Mouse (Mus musculus): Measurements from ENCODE around the gene Tm7sf2.

Tm7sf2 gene

DNA sequence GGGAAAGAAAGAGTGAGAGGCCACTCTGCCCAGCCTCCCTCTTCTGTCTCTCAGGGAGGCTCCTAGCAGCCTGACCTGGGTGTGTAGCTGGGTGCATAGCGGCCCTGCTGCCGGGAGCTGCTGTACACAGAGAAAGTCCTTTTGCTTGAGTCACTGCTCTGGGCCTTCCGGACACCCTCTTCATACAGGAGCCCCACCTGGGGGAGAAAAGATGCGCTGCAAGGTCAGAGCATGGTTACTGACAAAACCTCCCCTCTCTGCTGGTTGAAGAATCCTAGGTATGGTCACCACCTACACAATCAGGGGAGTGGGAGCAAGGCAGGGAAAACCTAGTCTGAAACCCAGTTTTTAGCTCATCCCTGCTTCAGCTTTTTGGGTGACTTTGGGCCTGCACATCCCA, 778 bp upstream of the Tm7sf2 start:
- no peak for DNase-seq

DNA sequence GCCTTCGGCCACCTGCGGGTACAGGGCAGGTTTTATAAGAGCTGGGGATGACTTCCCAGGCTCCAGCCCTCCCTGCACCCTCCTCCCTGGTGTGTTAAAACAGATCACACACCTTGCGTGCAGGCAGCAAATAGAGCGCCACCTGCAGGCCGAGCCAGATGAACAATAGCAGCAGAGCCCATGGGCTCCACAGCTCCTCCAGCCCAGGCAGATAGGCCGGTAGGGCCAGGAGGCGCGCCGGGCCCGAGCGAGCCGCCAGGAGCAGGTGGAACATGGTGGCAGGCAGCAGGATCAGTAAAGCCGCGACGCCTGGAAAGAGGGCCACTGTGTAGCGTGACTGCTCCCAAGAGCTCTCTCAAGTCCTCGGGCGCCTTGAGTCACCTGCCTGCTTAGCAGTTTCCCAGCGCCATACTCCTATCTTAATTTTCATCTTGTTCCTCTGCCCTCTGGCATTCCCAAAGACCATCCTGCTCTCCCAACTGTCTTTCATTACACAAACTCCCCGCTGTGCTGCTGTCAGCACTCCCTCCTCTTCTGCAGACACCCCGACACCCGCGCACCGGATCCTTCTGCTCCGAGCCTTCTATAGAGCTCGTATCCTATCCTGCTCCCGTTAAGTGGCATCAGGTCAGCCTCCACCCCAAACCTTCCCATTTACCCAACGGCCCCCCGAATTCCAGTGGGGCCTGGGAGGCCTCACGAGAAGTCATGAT, 1.0 kb downstream of the Tm7sf2 start:
- DNase-seq, result peak; percentile 92

DNA sequence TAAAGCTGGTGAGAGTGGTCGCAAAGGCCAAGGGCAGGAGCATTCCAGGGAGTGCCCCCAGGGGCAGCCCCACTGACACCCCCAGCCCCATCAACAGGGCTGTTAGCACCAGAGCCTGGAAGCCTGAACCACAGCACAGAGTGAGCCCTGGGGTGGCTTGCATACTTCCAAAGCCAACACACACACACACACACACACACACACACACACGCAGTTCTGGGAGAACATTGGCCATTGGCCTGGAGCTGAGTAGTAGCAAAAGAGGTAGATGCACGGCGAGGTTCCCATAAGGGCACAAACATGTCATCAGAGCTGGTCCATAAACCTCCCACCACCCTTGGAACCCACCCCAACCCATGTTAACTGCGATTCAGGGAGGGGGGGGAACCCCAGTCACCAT, 1.6 kb downstream of the Tm7sf2 start:
- DNase-seq, result no peak

DNA sequence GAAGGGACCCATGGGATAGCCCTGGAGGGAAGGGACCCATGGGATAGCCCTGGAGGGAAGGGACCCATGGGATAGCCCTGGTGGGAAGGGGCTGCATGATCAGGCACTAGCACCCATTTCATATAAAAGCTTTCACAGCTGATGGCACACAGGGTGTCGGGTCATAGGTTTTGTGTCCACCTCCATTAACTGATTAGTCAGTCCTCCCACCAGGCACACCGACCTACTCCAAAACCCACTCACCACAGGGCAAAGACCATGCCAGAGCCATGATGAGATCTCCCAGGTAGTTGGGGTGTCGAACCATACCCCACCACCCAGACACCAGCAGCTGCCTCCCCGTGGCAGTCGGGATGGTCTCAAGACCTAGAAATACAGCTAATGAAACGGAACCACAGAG, 5.1 kb downstream of the Tm7sf2 start:
- DNase-seq, result no peak

DNA sequence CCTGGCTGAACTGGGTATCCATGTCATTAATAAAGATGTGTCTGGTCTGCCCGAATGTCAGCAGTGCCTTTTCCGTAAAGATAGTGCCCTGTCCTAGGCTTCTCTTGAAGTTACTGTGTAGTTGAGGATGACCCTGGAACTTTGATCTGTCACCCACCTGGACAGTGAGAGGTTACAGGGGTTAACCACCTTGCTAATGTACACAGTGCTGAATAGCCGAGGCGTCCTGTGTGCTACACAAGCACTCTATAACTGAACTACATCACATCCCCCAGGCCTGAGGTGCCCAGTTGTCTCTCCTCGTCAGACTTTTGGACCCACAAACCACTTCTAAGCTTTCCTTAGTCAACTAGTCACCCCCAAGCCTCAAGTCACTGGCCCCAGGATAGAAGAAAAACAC, 5.8 kb downstream of the Tm7sf2 start:
- no peak for DNase-seq

DNA sequence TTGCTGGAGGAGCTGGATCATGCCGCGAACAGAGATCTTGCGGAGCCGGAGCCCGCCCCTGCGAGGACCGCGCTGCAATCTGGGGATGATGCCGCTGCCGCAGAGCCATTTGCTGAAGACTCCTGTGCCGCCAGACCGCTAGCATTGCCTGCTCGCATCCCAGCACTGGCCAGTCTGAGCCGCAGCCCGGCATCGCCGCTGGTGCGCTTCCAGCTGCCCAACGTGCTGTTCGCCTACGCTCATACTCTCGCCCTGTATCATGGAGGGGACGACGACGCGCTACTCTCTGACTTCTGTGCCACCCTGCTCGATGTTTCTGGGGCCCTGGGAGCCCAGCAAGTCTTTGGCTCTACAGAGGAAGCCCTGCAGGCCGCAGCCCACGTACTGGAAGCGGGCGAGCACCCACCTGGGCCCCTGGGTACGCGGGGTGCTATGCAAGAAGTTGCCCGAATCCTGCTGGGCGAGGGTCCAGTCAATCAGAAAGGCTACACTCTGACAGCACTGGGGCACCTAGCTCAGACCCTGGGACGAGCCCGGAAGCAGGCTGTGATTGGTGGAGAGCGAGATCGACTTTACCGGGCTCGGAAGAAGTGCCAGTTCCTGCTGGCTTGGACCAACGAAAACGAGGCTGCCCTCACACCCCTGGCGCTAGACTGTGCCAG, 6.4 kb downstream of the Tm7sf2 start:
- DNase-seq, result peak; percentile 60

DNA sequence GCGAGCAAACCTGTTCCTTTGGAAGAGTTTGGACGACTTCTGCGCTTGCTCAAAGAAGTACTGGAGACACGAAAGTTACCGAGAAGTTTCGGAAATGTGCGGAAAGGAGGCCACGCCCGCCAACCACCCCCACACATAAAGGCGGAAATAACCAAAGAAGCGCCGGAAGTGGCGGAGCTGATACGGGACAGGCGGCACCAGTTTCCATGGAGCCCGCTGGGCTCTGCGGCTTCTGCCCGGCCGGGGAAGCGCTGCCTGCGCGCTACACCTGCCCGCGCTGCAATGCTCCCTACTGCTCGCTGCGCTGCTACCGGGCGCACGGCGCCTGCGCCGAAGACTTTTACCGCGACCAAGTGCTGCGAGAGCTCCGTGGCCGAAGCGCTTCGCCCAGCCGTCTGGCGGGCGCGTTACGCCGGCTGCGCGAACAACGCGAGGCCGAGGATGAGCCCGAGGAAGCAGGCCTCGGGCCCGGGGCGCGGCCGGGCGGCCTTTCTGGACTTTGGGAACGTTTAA, 7.1 kb downstream of the Tm7sf2 start, which contains the start of gene Znhit2:
Gene Znhit2 (plus strand): TSS at position 172 of the 513 bp plus-strand sequence.
- DNase-seq, result peak; percentile 88

DNA sequence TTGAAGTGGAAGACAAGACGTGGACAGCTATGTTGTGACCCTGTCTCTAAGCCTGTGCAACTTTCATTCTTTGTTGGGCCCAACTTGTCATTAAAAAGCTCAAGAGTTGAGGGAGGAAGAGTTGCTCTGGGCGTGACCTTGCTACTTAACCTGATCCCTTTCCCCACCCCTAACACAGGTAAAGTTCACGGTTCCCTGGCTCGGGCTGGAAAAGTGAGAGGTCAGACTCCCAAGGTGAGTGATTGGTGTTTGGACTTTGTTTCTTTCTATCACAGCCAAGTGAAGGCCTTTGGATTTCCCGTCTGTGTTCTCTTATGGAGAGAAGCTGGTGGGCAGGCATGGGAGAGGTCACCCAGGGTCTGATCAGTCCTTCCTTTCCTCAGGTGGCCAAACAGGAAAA, 9.2 kb downstream of the Tm7sf2 start:
- DNase-seq, result no peak

DNA sequence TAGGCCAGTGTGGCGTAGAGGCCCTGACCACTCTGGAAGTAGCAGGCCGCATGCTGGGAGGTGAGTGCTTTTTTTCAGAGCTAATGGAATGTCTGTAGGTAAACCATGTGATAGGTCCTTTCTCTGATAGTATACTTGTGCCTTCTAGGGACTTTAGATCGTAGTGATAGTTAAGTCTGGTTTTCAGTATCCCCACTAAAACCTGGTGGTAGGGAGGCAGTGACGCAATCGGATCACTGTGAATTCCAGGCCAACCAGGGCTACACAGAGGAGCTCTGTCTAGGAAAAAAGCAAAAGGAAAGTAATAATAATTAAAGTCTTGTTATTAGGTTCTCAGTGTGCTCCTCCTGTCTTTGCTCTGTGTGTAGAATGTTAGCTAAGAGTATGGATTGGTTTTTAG, 9.7 kb downstream of the Tm7sf2 start:
- no peak for DNase-seq

DNA sequence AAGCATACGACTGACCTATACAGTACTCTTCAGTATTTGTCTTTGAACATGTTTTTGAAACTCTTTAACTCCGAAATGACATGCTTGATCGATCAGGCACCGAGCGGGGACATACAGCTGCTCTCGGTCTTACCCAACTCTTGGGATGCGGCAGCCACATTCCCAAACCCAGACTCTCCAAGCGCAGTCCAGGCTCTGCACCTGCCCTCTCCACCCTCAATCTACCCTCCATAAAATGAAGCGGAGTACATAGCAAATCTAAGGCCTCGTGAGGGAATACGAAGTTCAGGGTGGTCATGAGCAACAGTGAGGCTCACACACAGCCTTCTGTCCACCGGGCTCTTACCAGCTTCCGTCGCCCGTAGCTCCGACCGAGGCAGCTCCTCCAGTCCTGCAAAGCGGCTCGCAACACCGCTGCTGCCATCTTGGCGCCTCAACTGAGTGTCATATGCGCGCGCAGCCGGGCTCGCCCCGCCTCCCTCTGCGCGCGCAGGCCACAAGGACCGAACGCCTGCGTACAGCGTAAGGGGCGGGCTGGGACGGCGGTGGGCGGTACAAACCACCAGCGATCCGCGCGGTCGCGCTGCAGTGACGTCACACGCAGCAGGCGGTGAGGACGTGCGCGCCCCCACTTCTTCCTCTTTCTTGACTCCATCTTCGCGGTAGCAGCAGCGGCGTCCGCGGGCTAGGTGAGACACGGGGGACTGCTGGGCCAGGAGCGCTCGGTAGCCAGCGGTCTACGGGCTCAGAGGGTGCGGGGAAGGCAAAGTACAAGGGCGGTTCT, 10.7 kb downstream of the Tm7sf2 start, which contains the start of the genes Mrpl49 and Fau:
Gene Mrpl49 (minus strand): TSS at position 473 of the 784 bp plus-strand sequence.
Gene Fau (plus strand): TSS at position 532 of the 784 bp plus-strand sequence.
- DNase-seq, result peak; percentile 98

DNA sequence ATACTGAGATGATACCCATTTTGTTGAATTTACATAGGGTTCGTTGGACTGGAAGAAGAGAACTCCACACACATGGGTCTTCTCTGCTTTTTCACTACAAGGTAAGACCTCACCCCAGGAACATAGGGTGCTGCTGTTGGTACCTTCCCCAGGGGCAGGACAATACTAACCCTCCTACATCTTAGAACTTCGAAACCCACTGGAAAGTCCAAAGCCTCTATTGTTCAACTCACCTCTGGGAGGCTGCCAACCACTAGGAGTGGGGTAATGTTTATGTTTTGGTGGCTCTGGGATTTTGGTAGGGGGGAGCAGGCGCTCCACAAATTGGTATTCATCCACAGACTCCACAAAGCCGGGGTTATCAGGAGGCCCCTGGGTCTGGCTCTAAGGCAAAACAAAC, 11.5 kb downstream of the Tm7sf2 start:
- peak; percentile 57 for DNase-seq

DNA sequence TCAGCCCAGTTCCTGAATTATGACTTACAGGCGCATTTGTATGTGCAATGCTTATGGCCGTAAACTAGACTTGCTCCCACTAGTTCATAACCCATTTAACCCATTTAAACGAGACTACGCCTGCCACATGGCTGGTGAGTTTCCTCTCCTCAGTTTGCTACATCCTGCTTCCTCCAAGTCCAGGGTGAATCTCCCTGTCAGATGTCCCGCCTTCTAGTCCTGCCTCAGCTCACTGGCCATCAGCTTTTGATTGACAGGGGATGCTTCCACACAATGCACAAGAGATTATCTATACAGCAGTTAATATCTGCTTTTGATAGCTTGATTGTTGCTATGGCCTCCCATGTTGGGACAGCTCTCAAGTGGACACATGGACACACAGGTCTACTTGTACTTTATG, 13.9 kb downstream of the Tm7sf2 start:
- DNase-seq, result peak; percentile 19

DNA sequence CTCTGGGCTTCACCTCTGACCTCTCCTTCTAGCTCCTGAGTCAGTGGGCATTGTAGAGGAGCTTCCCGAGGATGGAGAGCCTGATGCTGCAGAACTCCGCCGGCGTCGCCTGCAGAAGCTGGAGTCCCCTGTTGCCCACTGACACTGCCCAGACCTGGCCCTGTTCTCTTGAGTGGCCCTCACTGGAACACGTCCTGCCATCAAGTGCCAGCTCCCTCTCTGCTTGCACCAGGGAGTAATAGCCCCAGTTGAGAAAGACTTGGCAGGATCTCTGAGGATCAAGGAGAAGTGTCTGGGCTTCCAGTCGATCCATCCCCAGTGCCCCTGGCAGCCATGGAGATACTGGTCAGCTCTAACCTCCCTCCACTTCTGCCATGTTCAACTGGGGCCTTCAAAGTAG, 15.7 kb downstream of the Tm7sf2 start:
- peak; percentile 22 for DNase-seq

DNA sequence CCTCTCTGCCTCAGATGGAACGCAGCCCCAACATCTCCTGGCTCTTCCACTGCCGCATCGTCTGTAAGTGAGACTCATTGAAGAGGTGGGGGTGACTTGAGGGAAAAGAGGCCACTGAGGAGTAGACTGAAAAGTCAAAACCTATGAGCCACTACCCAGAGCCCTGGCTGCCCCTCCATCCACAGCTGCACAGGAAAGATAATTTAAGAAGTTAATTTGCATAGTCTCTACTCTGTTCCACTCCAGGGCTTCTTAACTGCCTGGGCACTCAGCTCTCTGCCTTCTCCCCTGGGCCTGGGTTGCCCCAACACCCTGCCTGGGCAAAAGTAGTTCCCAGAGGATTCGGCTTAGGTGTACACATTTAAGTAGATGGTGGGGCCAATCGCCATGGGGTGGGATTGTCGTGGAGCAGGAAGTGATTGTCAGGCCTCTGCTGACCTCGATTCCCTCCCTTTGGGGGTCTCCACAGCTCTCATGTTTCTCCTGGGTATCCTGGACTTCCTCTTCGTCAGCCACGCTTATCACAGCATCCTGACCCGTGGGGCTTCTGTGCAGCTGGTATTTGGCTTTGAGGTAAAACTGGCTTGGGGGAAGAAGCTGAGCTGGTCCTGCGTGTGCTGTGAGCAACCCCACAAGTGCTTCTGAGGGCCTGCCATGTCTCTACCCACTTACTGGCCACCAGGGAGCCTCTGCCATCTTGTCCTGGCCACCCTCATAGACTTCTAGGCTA, 19.3 kb downstream of the Tm7sf2 start:
- peak; percentile 36 for DNase-seq

DNA sequence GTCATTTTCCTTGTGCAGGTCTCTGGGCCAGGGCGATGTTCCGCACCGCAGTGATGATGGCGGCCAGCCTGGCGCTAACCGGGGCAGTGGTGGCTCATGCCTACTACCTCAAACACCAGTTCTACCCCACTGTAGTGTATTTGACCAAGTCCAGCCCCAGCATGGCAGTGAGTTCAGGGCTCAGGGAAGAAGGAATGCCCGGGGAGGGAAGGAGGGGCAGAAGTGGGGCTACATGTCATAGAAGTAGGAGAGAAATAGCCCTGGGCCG, 20.3 kb downstream of the Tm7sf2 start:
- DNase-seq, result peak; percentile 47

DNA sequence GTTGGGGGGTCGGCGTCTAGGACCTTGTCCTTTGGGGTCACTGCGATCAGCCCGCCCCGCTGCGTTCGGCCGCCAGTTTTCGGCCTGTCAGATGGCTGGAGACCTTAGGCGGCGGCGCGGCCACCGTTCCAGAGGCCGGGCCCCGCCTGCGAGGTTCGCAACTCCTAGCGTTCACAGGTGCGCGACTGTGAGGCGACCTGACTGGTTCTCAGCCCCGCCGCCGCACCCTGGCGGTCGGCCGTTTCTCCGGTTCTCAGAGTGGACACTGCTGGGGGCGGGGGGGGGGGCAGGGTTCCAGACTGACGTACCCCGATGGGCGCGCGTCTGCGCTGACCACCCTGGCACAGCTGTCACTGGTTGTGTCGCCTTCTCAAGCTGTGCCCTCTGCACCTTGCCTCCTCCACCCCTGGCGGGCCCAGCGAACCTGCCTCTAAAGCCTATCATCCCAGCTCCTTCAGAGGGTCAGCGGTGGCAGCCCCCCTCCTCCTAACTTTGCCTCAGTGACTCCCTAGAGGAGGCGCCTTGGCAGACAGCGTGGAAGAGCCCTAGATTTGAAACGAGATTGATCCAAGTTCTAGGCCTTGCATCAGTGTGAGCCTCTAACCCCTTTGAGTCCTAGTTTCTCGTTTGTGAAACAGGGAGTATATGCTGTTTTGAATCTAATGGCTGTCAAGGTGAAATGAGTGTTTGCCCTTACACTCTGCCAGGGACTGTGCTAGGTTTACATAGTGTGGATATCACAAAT, 20.8 kb downstream of the Tm7sf2 start:
- DNase-seq, result peak; percentile 61

DNA sequence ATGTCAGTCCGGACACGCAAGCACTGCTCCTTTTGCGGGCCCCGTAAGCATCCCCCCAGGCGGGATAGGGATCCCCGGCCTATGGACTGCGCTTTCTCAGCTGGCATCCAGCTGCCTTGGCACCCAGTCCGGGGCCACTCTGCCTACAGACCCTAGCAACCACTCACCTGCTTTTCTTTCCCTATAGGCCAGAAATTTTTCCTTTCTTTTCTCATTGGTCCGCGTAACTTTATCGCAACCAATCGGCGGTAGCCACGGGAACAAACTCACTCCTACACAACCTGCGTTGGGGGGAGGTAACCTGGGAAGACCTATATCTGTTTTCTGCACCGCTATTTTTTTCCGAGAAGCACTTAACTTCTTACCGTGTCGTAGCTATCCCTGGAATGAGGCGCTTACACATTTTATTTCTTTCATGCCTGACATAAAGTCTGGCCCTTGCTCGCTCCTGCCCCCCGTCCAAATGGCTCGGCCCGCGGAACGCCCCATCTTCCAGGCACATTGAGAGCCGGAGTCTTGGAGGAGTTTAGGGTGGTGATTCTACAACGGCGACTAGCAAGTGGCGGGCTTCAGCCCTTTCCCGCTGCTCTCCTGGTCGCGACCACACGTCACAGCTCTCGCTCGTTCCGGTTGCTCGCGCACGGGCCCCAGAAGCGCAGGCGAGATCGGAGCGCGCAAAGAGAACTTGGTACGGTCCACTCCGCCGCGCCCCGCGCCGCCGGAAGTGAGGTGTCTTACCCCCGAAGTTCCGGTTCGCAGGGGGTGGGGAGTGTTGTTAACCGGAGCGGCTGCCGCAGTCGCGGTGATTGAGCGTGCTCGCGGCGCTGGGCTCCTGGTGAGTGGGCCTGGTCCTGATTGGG, 21.6 kb downstream of the Tm7sf2 start, which contains the start of gene Syvn1:
Gene Syvn1 (plus strand): TSS at position 283 of the 860 bp plus-strand sequence.
- peak; percentile 95 for DNase-seq

DNA sequence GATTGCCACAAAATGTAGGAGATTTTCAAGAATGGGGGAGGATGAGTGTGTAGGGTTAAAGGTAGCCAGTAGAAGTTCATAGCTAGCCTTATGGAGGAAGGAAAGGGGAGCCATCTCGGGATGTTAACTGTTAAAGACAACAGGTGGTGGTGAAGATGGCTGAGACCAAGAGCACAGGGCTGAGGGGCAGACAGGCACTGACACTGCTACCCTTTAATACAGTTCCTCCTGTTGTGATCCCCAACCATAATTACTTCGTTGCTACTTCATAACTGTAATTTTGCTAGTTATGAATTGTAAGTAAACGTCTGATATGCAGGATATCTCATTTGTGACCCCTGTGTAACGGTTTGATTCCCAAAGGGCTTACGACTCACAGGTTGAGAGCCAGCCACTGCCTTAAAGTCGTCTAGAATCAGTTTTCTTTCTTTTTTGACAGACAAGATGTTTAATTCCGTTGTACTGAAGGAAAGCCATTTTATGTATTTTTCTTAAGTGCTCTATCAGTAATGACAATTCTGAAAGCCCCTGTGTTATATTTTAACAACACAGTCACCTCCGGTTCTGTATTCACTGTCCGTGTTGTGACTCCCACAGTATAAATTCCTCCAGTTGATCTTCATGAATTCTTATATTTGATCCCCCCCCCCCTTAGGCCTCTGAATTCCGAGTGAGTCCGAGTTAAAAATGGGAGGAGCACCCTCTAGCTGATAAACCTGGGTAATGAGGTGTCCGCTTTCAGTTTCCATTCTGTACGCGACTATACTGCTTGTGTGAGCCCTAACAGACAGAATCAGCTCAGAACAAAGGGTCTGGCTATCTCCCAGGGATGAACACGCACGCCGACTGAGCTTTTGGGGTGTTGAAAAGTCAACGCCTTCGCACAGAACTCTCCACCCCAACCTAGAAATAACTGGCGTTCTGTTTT, 22.5 kb downstream of the Tm7sf2 start:
- peak; percentile 46 for DNase-seq

DNA sequence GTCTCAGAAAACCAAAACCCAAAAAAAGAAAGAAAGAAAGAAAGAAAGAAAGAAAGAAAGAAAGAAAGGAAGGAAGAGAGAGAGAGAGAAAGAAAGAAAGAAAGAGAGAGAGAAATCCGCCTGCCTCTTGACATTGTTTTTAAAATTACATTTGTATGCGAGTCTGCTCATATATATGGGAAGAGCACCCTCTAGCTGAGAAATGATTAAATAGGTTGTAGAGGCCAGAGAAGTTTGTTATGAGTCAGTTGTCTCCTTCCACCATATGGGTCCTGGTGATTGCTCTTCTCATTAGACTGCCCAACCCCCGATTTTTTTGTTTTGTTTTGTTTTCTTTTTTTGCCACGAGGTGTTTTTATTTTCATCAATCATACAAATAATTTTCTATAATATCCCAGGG, 24.1 kb downstream of the Tm7sf2 start:
- DNase-seq, result peak; percentile 43

DNA sequence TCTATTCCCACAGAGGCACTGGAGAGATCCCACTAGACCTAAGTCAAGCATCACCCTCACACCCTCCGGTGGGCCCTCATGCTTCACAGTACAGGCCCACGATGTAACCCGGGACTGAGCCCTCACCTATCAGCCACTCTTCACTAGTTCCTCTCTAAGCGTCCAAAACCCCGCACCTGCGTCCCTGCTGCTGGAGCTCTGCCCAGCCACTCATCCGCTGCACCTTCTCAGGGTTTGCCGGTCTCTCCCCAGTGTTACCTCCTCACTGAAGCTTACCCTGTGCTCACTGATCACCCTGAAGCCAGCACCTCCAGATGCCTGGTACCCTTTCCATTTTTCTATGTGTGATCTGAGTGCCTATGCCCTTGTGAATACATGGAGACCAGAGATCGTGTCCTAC, 25.9 kb downstream of the Tm7sf2 start:
- peak; percentile 29 for DNase-seq

Data from cerebellum, adult 9-10 months (tissue).